Mouse (Mus musculus): Measurements from ENCODE around the gene Nfam1. TPM values are rescaled to one million over a fixed set of nuclear protein-coding genes. Genes with fewer than 3 reads are reported as not detected.

The Nfam1 gene
- polyA plus RNA-seq, 1 experiment from 2014 or later, result 3.4 TPM

GRCm38 (mm10) chr15:82950246-82950645 lies 82.9 kb downstream of the Nfam1 start:
- H3K4me2 ChIP-seq (replicated peaks; ENCODE audit: low read depth, low read length), result no peak overlapping the region
- H3K9me3 ChIP-seq (ENCODE audit: control insufficient read depth, low read length), result no peaks in the 10 kb centered on the region
- peaks cover 31% of the 10 kb centered on the region for H3K27me3 ChIP-seq (ENCODE audit: control insufficient read depth, insufficient read depth, low read length)
- 39% methylated on average over 8 of the region's 8 CpGs for WGBS
- H3K27ac ChIP-seq (ENCODE audit: low read depth, low read length), result no peak overlapping the region
- H3K4me1 ChIP-seq (ENCODE audit: control insufficient read depth, insufficient read depth, low read length), result peaks cover 25% of the 10 kb centered on the region; the same call in 1 of the 2 replicates
- no peak overlapping the region for H3K4me3 ChIP-seq (ENCODE audit: low read length)
- H3K36me3 ChIP-seq (ENCODE audit: control insufficient read depth, insufficient read depth, low read length), result no peaks in the 10 kb centered on the region
- no peak for ATAC-seq (ENCODE audit: low FRiP score, low TSS enrichment)
- no peak overlapping the region for H3K9ac ChIP-seq (ENCODE audit: low read depth, low read length)

GRCm38 (mm10) chr15:82947431-82947830 lies 85.7 kb downstream of the Nfam1 start:
- H3K27me3 ChIP-seq (ENCODE audit: control insufficient read depth, insufficient read depth, low read length), result peaks cover 16% of the 10 kb centered on the region
- no peak overlapping the region for H3K4me3 ChIP-seq (ENCODE audit: low read length)
- H3K9me3 ChIP-seq (ENCODE audit: control insufficient read depth, low read length), result no peaks in the 10 kb centered on the region
- H3K9ac ChIP-seq (ENCODE audit: low read depth, low read length), result no peak overlapping the region
- 54% methylated on average over 5 of the region's 5 CpGs for WGBS
- H3K4me2 ChIP-seq (replicated peaks; ENCODE audit: low read depth, low read length), result no peak overlapping the region
- H3K4me1 ChIP-seq (ENCODE audit: control insufficient read depth, insufficient read depth, low read length), result peaks cover 19% of the 10 kb centered on the region; the same call in 1 of the 2 replicates
- H3K36me3 ChIP-seq (ENCODE audit: control insufficient read depth, insufficient read depth, low read length), result no peaks in the 10 kb centered on the region
- no peak overlapping the region for H3K27ac ChIP-seq (ENCODE audit: low read depth, low read length)
- ATAC-seq (ENCODE audit: low FRiP score, low TSS enrichment), result no peak

DNA sequence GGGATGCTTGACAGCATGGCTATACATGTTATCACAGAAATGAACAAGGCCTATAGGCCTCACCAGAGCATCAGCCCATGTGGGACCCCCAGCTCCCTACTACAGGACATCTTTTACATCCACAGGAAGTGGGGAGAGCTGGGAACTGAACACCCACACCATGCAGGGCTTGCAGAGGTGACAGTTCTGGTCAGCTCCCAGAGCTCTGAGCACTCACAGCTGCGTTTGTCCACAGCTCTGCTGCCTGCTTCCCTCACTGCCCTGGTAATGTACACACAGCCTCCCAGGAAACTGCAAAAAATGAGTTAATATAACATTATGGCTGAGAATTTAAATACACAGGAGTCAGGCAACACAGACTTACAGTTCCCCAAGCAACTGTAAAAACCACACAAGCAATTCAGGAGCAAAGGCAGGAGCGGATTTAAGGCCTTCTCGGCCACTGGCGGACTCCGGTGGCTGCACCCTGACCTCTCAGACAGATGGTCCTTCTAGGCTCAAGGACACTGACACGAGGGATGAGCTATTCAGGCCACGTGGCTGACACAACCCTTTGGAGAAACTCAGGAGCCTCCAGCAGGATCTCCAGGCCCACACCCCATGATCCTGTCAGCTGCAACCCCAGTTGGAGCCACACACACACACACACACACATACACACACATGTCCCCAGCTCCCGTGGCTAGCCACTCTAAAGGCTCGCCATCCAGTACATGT lies 88.5 kb downstream of the Nfam1 start:
- Histone ChIP-seq H3K36me3 (ENCODE audit: control insufficient read depth, insufficient read depth, low read length) (no peaks in the 10 kb centered on the region), H3K27ac (ENCODE audit: low read depth, low read length) (no peak overlapping the region), H3K4me1 (ENCODE audit: control insufficient read depth, insufficient read depth, low read length) (peaks cover 15% of the 10 kb centered on the region; the same call in 1 of the 2 replicates), H3K27me3 (ENCODE audit: control insufficient read depth, insufficient read depth, low read length) (0 out of 2 replicates have a peak, but pooled peaks cover 2% of the 10 kb centered on the region), H3K9me3 (ENCODE audit: control insufficient read depth, low read length) (no peaks in the 10 kb centered on the region), H3K9ac (ENCODE audit: low read depth, low read length) (no peak overlapping the region), H3K4me2 (replicated peaks; ENCODE audit: low read depth, low read length) (no peak overlapping the region), H3K4me3 (ENCODE audit: low read length) (no peak overlapping the region)
- 59% methylated on average over 9 of the region's 9 CpGs for WGBS
- ATAC-seq (ENCODE audit: low FRiP score, low TSS enrichment), result no peak

Small RNA genes lying within 50 kb of the gene (microRNA-seq; reads per million reads assigned to microRNA genes)
- gene Mir3080, result 19.1 reads per million, percentile 32 among the genes with 10 or more reads in this experiment

Other genes with a start within 250 kb of the Nfam1 start
- gene Cyp2d26, start 239.0 kb downstream of the Nfam1 start, polyA plus RNA-seq (2014; fragmentation: Nextera tagmentation; extraction: Ambion mirVana), result 1.9 and 4.7 TPM in 2 replicates
- 7.1 and 11.6 TPM in 2 replicates for gene Tcf20, start 45.4 kb downstream of the Nfam1 start, polyA plus RNA-seq (2014; fragmentation: Nextera tagmentation; extraction: Ambion mirVana)
- 52.7 and 54.5 TPM in 2 replicates for gene Serhl, start 56.2 kb upstream of the Nfam1 start, polyA plus RNA-seq (2014; fragmentation: Nextera tagmentation; extraction: Ambion mirVana)
- 50.2 and 50.4 TPM in 2 replicates for gene Rrp7a, start 89.5 kb upstream of the Nfam1 start, polyA plus RNA-seq (2014; fragmentation: Nextera tagmentation; extraction: Ambion mirVana)
- 117 and 173 TPM in 2 replicates for gene Poldip3, start 116.1 kb upstream of the Nfam1 start, polyA plus RNA-seq (2014; fragmentation: Nextera tagmentation; extraction: Ambion mirVana)
- gene Cyb5r3, start 139.3 kb upstream of the Nfam1 start, polyA plus RNA-seq (2014; fragmentation: Nextera tagmentation; extraction: Ambion mirVana), result 144 and 175 TPM in 2 replicates
- gene A4galt, start 218.5 kb upstream of the Nfam1 start, polyA plus RNA-seq (2014; fragmentation: Nextera tagmentation; extraction: Ambion mirVana), result 14.8 and 19.9 TPM in 2 replicates